Mouse (Mus musculus) urinary bladder, postnatal 36 days (tissue): Measurements from ENCODE around the gene Eva1c.

Experiments
- DNase-seq, 2 experiments: peaks; one replicate each; pipeline ENCODE4 v3.0.0; 2022; ENCODE audit warnings: low spot score in 2 of 2, mixed read lengths in 1 of 2

Eva1c gene

DNA sequence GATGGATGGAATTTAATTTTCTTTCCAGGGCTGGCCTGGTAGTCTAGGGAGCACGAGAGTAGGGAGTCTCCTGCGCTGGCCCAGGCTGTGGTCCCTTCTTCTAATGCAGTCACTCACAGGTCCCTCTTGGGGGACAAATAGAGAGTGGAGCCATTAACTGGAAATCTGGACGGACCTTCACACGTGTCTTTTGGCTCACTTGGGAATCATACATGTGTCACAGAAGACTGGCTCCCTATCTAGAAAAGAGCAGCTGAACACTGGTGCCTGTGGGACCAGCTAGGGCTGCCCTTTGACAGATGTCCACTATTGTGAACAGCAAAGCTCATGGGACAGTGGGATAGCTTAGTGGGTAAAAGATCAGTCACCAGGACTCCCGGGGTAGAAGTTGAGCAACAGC, 478 bp upstream of the Eva1c start:
- DNase-seq = no peak

GRCm38 (mm10) chr16:90827498-90827897, 979 bp downstream of the Eva1c start:
- no peak for DNase-seq

GRCm38 (mm10) chr16:90829136-90829535, 2.6 kb downstream of the Eva1c start:
- no peak for DNase-seq

- DNase-seq = peak; percentile 85 to 92
Measured at GRCm38 (mm10) chr16:90829894-90830685, 3.6 kb downstream of the Eva1c start.

GRCm38 (mm10) chr16:90830686-90831439, 4.3 kb downstream of the Eva1c start:
- DNase-seq = peak; percentile 73 to 81

- DNase-seq = no peak
Measured at GRCm38 (mm10) chr16:90831676-90832075, 5.2 kb downstream of the Eva1c start.

- no peak for DNase-seq
Measured at GRCm38 (mm10) chr16:90832495-90832894, 6.0 kb downstream of the Eva1c start.

DNA sequence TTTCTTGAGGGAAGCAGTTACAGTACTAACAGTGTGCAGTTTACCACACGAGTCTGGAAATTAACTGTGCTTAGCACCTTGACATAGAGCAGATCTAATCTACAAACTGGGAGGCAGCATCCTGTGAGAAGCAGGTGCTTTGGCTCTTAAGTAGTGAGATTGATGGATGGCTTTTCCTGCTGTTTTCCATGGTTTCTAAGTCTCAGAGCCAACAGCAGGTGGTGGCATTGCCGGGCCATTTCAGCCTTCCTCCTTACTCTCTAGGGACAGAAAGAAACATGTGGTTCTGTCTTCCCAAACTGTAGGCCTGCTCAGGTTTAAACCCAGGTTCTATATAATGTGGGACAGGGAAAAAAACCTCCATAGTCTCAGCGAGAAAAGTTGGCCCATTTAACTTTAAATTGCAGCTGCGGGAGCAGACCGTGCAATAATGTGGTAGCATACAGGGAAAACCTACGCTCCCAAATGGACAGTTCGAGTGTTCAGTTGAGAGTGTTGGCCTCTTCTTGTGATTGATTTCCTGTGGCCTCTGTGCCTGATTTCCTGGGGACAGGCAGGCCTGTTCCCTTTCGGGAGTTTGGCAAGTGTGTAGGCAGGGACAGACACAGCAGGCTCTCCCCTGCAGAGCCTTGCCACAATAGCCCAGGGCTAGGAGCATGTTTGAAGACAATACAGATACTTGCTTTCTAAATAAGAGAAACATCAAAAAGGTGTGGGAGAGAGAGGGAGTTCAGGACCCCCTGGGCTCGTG, 6.7 kb downstream of the Eva1c start:
- DNase-seq = no peak

DNA sequence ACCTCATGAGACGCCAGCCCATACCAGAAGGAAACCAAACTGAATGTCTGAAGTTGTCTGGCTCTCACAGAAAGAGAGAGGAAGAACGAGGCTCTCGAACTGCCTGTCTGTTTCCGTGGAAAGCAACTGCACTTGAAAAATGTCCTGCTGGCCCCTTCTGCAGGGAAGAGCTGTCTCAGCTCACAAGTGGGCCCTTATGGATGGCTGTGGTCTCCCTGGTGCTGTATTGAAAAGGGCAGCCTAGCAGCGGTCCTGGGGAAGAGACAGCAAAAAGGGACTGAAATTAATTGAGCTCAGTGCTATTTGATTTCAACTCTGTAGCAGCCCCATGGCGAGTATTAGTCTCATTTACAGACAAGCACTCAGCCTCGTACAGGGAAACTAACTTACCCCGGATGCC, 10.9 kb downstream of the Eva1c start:
- DNase-seq = no peak

DNA sequence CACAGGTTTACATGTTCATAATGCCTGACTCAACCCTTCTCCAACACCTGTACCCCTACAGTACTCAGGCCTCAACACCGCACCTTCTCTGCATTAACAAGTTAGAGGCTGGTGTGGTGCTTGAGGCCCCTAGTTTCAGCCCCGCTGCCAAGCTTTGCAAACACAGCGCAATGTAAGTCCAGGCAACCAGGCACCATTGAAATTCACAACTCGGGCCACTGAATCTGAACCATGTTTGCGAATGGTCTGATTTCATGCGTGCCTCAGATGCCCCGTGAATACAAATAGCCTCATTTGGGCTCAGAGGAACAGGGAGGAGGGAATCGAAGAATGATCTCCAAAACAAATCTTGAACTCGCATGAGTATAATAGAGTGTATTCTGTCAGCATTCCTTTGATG, 15.6 kb downstream of the Eva1c start:
- DNase-seq = no peak

- DNase-seq = no peak
Measured at GRCm38 (mm10) chr16:90845038-90845437, 18.5 kb downstream of the Eva1c start.

GRCm38 (mm10) chr16:90845591-90845990, 19.1 kb downstream of the Eva1c start:
- DNase-seq = no peak

GRCm38 (mm10) chr16:90848697-90849096, 22.2 kb downstream of the Eva1c start:
- DNase-seq = peak in 1 of 2 experiments; percentile 23

DNA sequence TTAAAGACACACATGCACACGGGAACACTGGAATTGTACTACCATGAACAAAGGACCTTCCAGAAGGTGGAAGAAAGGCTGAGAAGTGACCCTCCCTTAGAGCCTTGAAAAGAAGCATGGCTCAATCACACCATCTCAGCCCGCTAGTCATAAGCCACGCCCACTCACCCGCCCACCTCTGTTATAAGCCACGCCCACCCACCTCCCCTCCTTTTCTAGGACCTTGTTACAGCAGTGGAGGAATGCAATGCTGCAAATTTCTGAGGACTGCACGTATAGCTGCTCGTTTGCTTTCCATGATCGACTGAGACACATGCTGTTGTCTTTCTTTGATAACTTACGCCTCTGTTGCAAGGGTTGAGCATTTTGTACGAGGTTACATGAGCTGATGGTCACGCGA, 22.7 kb downstream of the Eva1c start:
- DNase-seq = no peak

- DNase-seq = no peak
Measured at GRCm38 (mm10) chr16:90850881-90851280, 24.4 kb downstream of the Eva1c start.

GRCm38 (mm10) chr16:90851621-90852334, 25.3 kb downstream of the Eva1c start:
- DNase-seq = no peak

- no peak for DNase-seq
Measured at GRCm38 (mm10) chr16:90856552-90857200, 30.2 kb downstream of the Eva1c start.

GRCm38 (mm10) chr16:90858206-90858605, 31.7 kb downstream of the Eva1c start:
- no peak for DNase-seq

DNA sequence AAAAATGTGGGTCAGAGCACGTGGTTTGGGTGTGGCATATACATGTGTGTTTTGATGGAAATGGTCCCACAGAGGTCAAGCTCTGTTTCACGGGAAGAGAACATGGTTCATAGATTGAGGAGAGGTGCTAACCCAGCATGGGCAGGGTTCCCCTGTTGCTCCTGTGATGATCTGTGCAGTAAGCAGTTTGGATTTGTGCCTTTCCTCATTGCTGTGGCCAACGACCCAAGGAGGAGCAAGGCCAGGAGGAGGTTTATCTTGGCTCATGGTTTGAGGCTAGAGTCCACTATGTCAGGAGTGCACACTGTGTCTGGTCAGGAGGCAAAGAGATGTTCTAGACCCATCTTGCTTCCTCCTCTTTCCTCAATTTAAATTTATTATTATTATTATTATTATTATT, 36.5 kb downstream of the Eva1c start:
- DNase-seq = no peak

- no peak for DNase-seq
Measured at GRCm38 (mm10) chr16:90863468-90864046, 37.0 kb downstream of the Eva1c start.

GRCm38 (mm10) chr16:90864693-90865092, 38.2 kb downstream of the Eva1c start:
- no peak for DNase-seq
